Mouse (Mus musculus): ENCODE measurements at regions not wholly inside any gene's neighbourhood (a gene's known extent, or its start where the extent isn't known, plus 50 kb on each side); places are given as distances from the start of the nearest gene placed in this dataset.

DNA sequence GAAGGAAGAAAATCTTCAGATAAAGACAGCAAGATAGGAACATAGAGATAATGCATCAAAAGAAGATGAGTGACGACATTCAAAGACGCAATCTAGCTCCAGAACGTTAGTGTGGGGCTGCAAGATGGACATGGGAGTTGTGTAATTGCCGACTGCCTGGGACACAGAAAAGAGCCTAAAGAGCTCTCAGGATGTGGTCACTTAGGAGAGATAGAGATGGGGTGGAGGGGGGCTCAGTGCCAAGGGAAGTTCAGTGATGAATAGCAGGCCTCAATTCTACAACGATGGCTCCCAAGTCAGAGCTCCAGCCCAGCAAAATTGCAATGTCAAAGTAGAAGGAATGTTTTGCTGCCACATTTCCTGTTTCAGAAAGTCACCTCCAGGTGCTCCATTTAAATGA lies 545.3 kb downstream of the Nfib start:
- H3K27me3 ChIP-seq (ENCODE audit: control insufficient read depth, insufficient read depth, low read length), result no peaks in the 10 kb centered on the region
- H3K79me2 ChIP-seq (replicated peaks; ENCODE audit: control insufficient read depth, insufficient read depth, low read length), result no peaks in the 10 kb centered on the region
- no peak for DNase-seq
- H3K4me1 ChIP-seq (ENCODE audit: control insufficient read depth, insufficient read depth, low read length), result no peaks in the 10 kb centered on the region; the same call in 1 of the 2 replicates
- H3K9ac ChIP-seq (ENCODE audit: low read depth, low read length), result no peak overlapping the region
- H3K27ac ChIP-seq, result no peak overlapping the region
- no peak for TF ChIP-seq EP300 (IDR thresholded peaks at IDR 0.05; ENCODE audit: insufficient read depth, low read depth, low read length)
- no peak for TF ChIP-seq POLR2A (IDR thresholded peaks at IDR 0.05; ENCODE audit: insufficient read depth, low read depth, low read length)
- no peak for TF ChIP-seq CTCF (IDR thresholded peaks at IDR 0.05)
- intact Hi-C loops (cut with DNase I), result no loop called here
- 43% methylated on average over 5 of the region's 5 CpGs for WGBS
- no peak overlapping the region for H3K4me3 ChIP-seq
- no peaks in the 10 kb centered on the region for H3K36me3 ChIP-seq (ENCODE audit: control insufficient read depth, insufficient read depth, low read length)

DNA sequence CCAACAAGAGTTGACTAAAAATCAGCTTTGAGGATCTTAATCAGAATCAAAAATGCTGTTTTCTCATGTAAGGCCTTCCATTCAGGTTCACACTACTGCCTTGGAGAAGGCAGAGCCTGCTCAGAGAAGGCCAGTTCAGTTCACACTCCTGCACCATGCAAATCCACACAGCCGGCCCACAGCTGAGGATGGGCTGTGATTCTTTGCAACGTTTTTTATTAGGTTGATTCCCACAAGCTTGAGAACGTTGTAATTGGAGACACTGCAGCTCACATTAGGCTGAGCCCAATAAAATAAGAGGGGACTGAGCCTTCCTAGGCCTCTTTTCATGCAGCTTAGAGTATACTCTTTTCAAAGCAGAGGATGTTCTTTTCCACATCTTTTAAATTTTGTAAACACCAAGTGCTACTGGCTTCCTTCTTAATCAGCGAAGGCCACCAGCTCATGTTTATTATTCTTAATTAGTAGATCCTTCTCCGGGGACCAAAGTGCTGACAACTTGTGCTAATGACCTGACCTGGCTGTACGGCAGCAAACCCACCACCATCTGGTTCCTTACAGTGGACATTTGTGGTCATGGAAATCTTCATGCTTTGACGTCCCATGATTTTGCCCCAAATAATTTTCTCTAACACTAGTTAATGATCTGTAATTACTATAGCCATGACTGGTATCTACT lies 549.8 kb downstream of the Nfib start:
- Histone ChIP-seq H3K4me3 (no peak overlapping the region), H3K79me2 (replicated peaks; ENCODE audit: control insufficient read depth, insufficient read depth, low read length) (no peaks in the 10 kb centered on the region), H3K27me3 (ENCODE audit: control insufficient read depth, insufficient read depth, low read length) (no peaks in the 10 kb centered on the region), H3K27ac (no peak overlapping the region), H3K36me3 (ENCODE audit: control insufficient read depth, insufficient read depth, low read length) (no peaks in the 10 kb centered on the region), H3K9ac (ENCODE audit: low read depth, low read length) (no peak overlapping the region), H3K4me1 (ENCODE audit: control insufficient read depth, insufficient read depth, low read length) (no peaks in the 10 kb centered on the region)
- no peak for DNase-seq
- no peak for TF ChIP-seq POLR2A (IDR thresholded peaks at IDR 0.05; ENCODE audit: insufficient read depth, low read depth, low read length)
- no peak for TF ChIP-seq EP300 (IDR thresholded peaks at IDR 0.05; ENCODE audit: insufficient read depth, low read depth, low read length)
- TF ChIP-seq CTCF (IDR thresholded peaks at IDR 0.05), result no peak
- WGBS, result 57% methylated on average over 7 of the region's 7 CpGs
- intact Hi-C loops (cut with DNase I), result no loop called here

DNA sequence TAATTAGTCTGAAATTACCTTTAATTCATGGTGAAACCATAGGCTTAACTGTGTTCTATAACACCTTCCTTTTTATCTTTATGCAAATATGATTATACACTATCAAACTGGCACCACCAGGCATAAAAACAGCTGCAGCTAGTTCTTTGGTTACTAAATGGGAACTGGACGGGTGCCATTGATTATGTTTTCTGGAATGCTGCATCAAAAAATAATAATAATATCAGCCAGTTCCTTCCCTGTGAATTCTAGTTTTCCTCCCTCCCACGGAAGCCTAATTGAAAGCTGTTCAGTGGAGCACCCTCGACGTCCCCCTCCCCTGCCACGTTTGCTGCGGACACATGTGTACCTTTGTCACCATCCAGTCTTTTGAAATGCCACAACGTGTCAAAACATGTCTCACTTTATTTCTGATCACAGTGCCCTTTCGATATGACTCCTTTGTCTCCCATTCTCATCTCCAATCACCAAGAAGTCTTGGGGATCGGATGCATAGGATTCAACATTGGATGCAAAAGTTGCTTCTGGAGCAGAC lies 551.5 kb downstream of the Nfib start:
- Histone ChIP-seq H3K27ac (no peak overlapping the region), H3K4me1 (ENCODE audit: control insufficient read depth, insufficient read depth, low read length) (no peaks in the 10 kb centered on the region), H3K27me3 (ENCODE audit: control insufficient read depth, insufficient read depth, low read length) (no peaks in the 10 kb centered on the region), H3K36me3 (ENCODE audit: control insufficient read depth, insufficient read depth, low read length) (no peaks in the 10 kb centered on the region), H3K4me3 (no peak overlapping the region), H3K79me2 (replicated peaks; ENCODE audit: control insufficient read depth, insufficient read depth, low read length) (no peaks in the 10 kb centered on the region), H3K9ac (ENCODE audit: low read depth, low read length) (no peak overlapping the region)
- TF ChIP-seq CTCF (IDR thresholded peaks at IDR 0.05), result no peak
- no peak for TF ChIP-seq POLR2A (IDR thresholded peaks at IDR 0.05; ENCODE audit: insufficient read depth, low read depth, low read length)
- no peak for TF ChIP-seq EP300 (IDR thresholded peaks at IDR 0.05; ENCODE audit: insufficient read depth, low read depth, low read length)
- intact Hi-C loops (cut with DNase I), result no loop called here
- DNase-seq, result no peak
- 71% methylated on average over 9 of the region's 9 CpGs for WGBS

DNA sequence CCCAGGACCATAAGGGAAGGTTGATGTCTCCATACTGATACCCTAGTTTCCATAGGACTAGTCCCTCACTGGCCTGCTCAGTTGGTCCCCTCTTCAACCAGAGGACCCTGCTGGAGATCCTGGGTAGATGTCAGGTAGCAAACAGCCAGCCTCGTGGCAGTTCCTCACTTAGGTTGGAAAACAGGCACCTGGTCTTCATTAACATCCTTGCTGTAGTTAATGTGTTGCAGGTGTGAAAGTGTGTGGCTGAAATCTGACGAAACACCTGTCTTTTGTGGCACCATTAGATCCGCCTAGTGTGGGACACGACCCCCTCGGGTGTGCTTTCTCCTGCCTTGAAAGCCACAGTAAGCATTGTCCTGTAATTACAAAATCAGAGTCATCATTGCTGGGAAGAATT lies 551.9 kb downstream of the Nfib start:
- H3K36me3 ChIP-seq (ENCODE audit: control insufficient read depth, insufficient read depth, low read length), result no peaks in the 10 kb centered on the region
- TF ChIP-seq POLR2A (IDR thresholded peaks at IDR 0.05; ENCODE audit: insufficient read depth, low read depth, low read length) (no peak), EP300 (IDR thresholded peaks at IDR 0.05; ENCODE audit: insufficient read depth, low read depth, low read length) (no peak), CTCF (IDR thresholded peaks at IDR 0.05) (no peak)
- no peak for DNase-seq
- H3K4me3 ChIP-seq, result no peak overlapping the region
- H3K27me3 ChIP-seq (ENCODE audit: control insufficient read depth, insufficient read depth, low read length), result no peaks in the 10 kb centered on the region
- no peaks in the 10 kb centered on the region for H3K4me1 ChIP-seq (ENCODE audit: control insufficient read depth, insufficient read depth, low read length)
- no peak overlapping the region for H3K9ac ChIP-seq (ENCODE audit: low read depth, low read length)
- 84% methylated on average over 5 of the region's 5 CpGs for WGBS
- no peak overlapping the region for H3K27ac ChIP-seq
- intact Hi-C loops (cut with DNase I), result no loop called here
- no peaks in the 10 kb centered on the region for H3K79me2 ChIP-seq (replicated peaks; ENCODE audit: control insufficient read depth, insufficient read depth, low read length)

DNA sequence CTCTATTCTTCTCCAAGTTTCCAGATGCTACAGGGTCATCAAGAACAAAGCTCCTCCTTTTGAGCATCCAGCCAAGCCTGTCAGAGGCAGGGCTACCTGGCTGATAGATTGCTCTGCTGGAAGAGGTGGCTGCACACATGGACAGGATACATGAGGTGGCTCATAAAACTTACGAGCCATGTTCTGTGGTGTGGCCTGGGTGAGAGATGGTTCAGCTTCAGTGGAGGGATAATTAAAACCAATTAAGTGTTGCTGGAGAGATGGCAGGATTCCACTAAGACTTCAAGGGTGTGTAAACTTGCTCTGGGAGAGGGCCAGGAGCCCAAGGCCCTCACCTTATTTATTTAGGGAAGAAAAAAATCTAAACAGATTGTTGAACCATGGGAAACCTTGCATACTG lies 555.6 kb downstream of the Nfib start:
- WGBS, result 92% methylated on average over 1 of the region's 1 CpGs
- H3K79me2 ChIP-seq (replicated peaks; ENCODE audit: control insufficient read depth, insufficient read depth, low read length), result no peaks in the 10 kb centered on the region
- H3K9ac ChIP-seq (ENCODE audit: low read depth, low read length), result no peak overlapping the region
- TF ChIP-seq POLR2A (IDR thresholded peaks at IDR 0.05; ENCODE audit: insufficient read depth, low read depth, low read length) (no peak), CTCF (IDR thresholded peaks at IDR 0.05) (no peak), EP300 (IDR thresholded peaks at IDR 0.05; ENCODE audit: insufficient read depth, low read depth, low read length) (no peak)
- intact Hi-C loops (cut with DNase I), result no loop called here
- H3K36me3 ChIP-seq (ENCODE audit: control insufficient read depth, insufficient read depth, low read length), result no peaks in the 10 kb centered on the region
- no peak overlapping the region for H3K4me3 ChIP-seq
- no peak overlapping the region for H3K27ac ChIP-seq
- H3K27me3 ChIP-seq (ENCODE audit: control insufficient read depth, insufficient read depth, low read length), result no peaks in the 10 kb centered on the region
- H3K4me1 ChIP-seq (ENCODE audit: control insufficient read depth, insufficient read depth, low read length), result peaks cover 1% of the 10 kb centered on the region; the same call in 1 of the 2 replicates
- no peak for DNase-seq
